Mouse (Mus musculus): ENCODE data around the gene Akap9.
A peak's percentile ranks its signal among the peaks of the same experiment; 100 is the strongest.
"Not testable (repeated sequence)": the region's sequence is repeated elsewhere in the genome, so short reads cannot be mapped to it uniquely, and the experiment has no call there.

Gene Akap9

GRCm38 (mm10) chr5:3927801-3928689 lies at the start of gene Akap9:
Gene Akap9 (plus strand): TSS chr5:3928054.
- peak; percentile 57 to 77 for DNase-seq (ENCODE audit: low spot score in 2 of 2)

- not testable (repeated sequence) for DNase-seq (ENCODE audit: low spot score in 2 of 2)
Measured at GRCm38 (mm10) chr5:3886862-3887261, 41.0 kb upstream of the Akap9 start.

- DNase-seq (ENCODE audit: low spot score in 2 of 2) = no peak
Measured at GRCm38 (mm10) chr5:3889201-3889600, 38.7 kb upstream of the Akap9 start.

- DNase-seq (ENCODE audit: low spot score in 2 of 2) = peak; percentile 5 to 20
Measured at GRCm38 (mm10) chr5:3893459-3894293, 34.2 kb upstream of the Akap9 start, which contains the start of gene Mterf1a. Gene Mterf1a (minus strand): TSS chr5:3893933.

- not testable (repeated sequence) for DNase-seq (ENCODE audit: low spot score in 2 of 2)
Measured at GRCm38 (mm10) chr5:3894294-3894619, 33.6 kb upstream of the Akap9 start.

GRCm38 (mm10) chr5:3905471-3905870 lies 22.4 kb upstream of the Akap9 start:
- no peak for DNase-seq (ENCODE audit: low spot score in 2 of 2)

GRCm38 (mm10) chr5:3922350-3922749 lies 5.5 kb upstream of the Akap9 start:
- no peak for DNase-seq (ENCODE audit: low spot score in 2 of 2)

- no peak for DNase-seq (ENCODE audit: low spot score in 2 of 2)
Measured at GRCm38 (mm10) chr5:3926666-3927065, 1.2 kb upstream of the Akap9 start.

- peak in 1 of 2 experiments; percentile 32 for DNase-seq (ENCODE audit: low spot score in 2 of 2)
Measured at GRCm38 (mm10) chr5:3928690-3929046, 814 bp downstream of the Akap9 start.

- no peak for DNase-seq (ENCODE audit: low spot score in 2 of 2)
Measured at GRCm38 (mm10) chr5:3930760-3931159, 2.9 kb downstream of the Akap9 start.

GRCm38 (mm10) chr5:3931636-3932035 lies 3.8 kb downstream of the Akap9 start:
- DNase-seq (ENCODE audit: low spot score in 2 of 2) = no peak

- no peak for DNase-seq (ENCODE audit: low spot score in 2 of 2)
Measured at GRCm38 (mm10) chr5:3933551-3933950, 5.7 kb downstream of the Akap9 start.

GRCm38 (mm10) chr5:3935266-3935665 lies 7.4 kb downstream of the Akap9 start:
- DNase-seq (ENCODE audit: low spot score in 2 of 2) = no peak

GRCm38 (mm10) chr5:3935778-3936554 lies 8.1 kb downstream of the Akap9 start:
- DNase-seq (ENCODE audit: low spot score in 2 of 2) = no peak

GRCm38 (mm10) chr5:3938905-3939304 lies 11.1 kb downstream of the Akap9 start:
- no peak for DNase-seq (ENCODE audit: low spot score in 2 of 2)

- no peak for DNase-seq (ENCODE audit: low spot score in 2 of 2)
Measured at GRCm38 (mm10) chr5:3939335-3939734, 11.5 kb downstream of the Akap9 start.

- DNase-seq (ENCODE audit: low spot score in 2 of 2) = no peak
Measured at GRCm38 (mm10) chr5:3941240-3941639, 13.4 kb downstream of the Akap9 start.

GRCm38 (mm10) chr5:3943169-3943568 lies 15.3 kb downstream of the Akap9 start:
- DNase-seq (ENCODE audit: low spot score in 2 of 2) = not testable (repeated sequence)

- no peak for DNase-seq (ENCODE audit: low spot score in 2 of 2)
Measured at GRCm38 (mm10) chr5:3952498-3952897, 24.6 kb downstream of the Akap9 start.

- DNase-seq (ENCODE audit: low spot score in 2 of 2) = no peak
Measured at GRCm38 (mm10) chr5:3954541-3954940, 26.7 kb downstream of the Akap9 start.

- no peak for DNase-seq (ENCODE audit: low spot score in 2 of 2)
Measured at GRCm38 (mm10) chr5:3961286-3961685, 33.4 kb downstream of the Akap9 start.

- DNase-seq (ENCODE audit: low spot score in 2 of 2) = no peak
Measured at GRCm38 (mm10) chr5:3968415-3968814, 40.6 kb downstream of the Akap9 start.
